9 mouse cellular contexts compared by ENCODE assay signal in the genomic region with DNA sequence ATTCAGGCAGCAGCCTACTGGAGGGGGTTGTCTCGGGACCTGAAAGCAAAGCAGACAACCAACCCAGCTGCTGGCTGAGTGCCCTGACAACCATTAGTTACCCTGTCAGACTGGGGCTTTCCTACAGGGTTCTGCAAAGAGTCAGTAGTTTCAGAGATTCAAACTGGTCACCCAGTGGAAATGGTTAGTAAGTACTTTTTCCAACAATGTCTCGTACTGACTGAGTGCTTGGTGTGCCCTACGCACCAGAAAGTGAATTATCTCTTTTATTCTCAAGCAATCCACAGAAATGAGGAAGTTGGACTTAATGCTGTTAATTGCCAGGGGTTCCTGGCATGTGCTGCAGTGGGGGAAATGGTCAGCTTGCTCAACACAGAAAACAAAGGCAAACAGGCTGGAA. TPM values are rescaled to one million over a fixed set of nuclear protein-coding genes. Genes with fewer than 3 reads are reported as not detected.
A peak's percentile ranks its signal among the peaks of the same experiment; 100 is the strongest.
DNase-seq lines count a peak whose midpoint lies in the region; ATAC-seq and TF ChIP-seq lines count a peak whose summit lies in the region.
"Had no signal": no experiment of that assay in that cellular context is flagged by ENCODE, and none has a peak within 500 bp of the region (broad histone marks: within the 10 kb centered on the region; RNA-seq: fewer than 3 reads in every experiment).

No protein-coding gene starts in this region.

- H3K36me3 ChIP-seq in kidney, adult 2 months (ENCODE audit: control insufficient read depth, insufficient read depth, low read length) = no peaks in the 10 kb centered on the region
- no peaks in the 10 kb centered on the region for H3K36me3 ChIP-seq in kidney, embryonic 15.5 days

- no peaks in the 10 kb centered on the region; the same call in 1 of the 2 replicates for H3K4me1 ChIP-seq in kidney, adult 2 months (ENCODE audit: control insufficient read depth, insufficient read depth, low read length)
- no peaks in the 10 kb centered on the region for H3K4me1 ChIP-seq in kidney, embryonic 15.5 days

- no peak overlapping the region for H3K9ac ChIP-seq in kidney, embryonic 15.5 days

- no peak for TF ChIP-seq POLR2A in kidney, adult 2 months (IDR thresholded peaks at IDR 0.05; ENCODE audit: low read depth, low read length)

- 51% methylated on average over 3 of the region's 3 CpGs for WGBS in kidney, adult 2 months
- 46% methylated on average over 3 of the region's 3 CpGs for WGBS in kidney, embryonic 15.5 days

- TF ChIP-seq CTCF in kidney, adult 2 months (conservative IDR thresholded peaks at IDR 0.05; ENCODE audit: insufficient read depth, insufficient read length, low read depth, low read length) = no peak

- no peak overlapping the region for H3K4me3 ChIP-seq in kidney, adult 2 months (ENCODE audit: insufficient read depth, low read depth, low read length)
- no peak overlapping the region for H3K4me3 ChIP-seq in kidney, embryonic 15.5 days (replicated peaks)

- no peaks in the 10 kb centered on the region for H3K9me3 ChIP-seq in kidney, embryonic 15.5 days (replicated peaks)

- no peak overlapping the region for H3K4me2 ChIP-seq in kidney, embryonic 15.5 days
- H3K4me2 ChIP-seq: liver, embryonic 11.5 days had no signal

- ATAC-seq in kidney, embryonic 15.5 days (replicated peaks; ENCODE audit: low FRiP score) = no peak
- no peak for ATAC-seq in frontal cortex, adult (ENCODE audit: low TSS enrichment)

- H3K27me3 ChIP-seq in kidney, adult 2 months (replicated peaks; ENCODE audit: control insufficient read depth, insufficient read depth, low read length) = no peaks in the 10 kb centered on the region
- H3K27me3 ChIP-seq in kidney, embryonic 15.5 days = no peaks in the 10 kb centered on the region

- peak; percentile 44 for DNase-seq in kidney, adult 2 months
- DNase-seq in 416B (ENCODE audit: low read depth) = peak; percentile 86
- peak; percentile 42 for DNase-seq in MN1 (ENCODE audit: low spot score)
- peak; percentile 68 to 72 for DNase-seq in kidney, postnatal 4 days
- no peak for DNase-seq in frontal cortex, postnatal 25 days (ENCODE audit: low spot score in 2 of 2)
- no peak for DNase-seq in layer of hippocampus, adult 9-10 months (ENCODE audit: low spot score)

- H3K27ac ChIP-seq in kidney, adult 2 months (ENCODE audit: insufficient read depth, low read depth, low read length) = no peak overlapping the region
- H3K27ac ChIP-seq in kidney, embryonic 15.5 days = no peak overlapping the region

RNA-seq across cellular contexts. Expression of a gene that starts 10.2 kb away (rescaled TPM):
- 10.5 and 14.4 TPM in 2 replicates for polyA plus RNA-seq in kidney, adult 2 months (2012; rRNA removed)
- polyA plus RNA-seq in kidney, embryonic 15.5 days (2015; fragmentation: Nextera tagmentation; extraction: Ambion mirVana) = 34.9 and 35.6 TPM in 2 replicates

RNA-seq across cellular contexts. Expression of a gene that starts 39.3 kb away (rescaled TPM):
- polyA plus RNA-seq in kidney, adult 2 months (2012; rRNA removed) = 0.23 and 0.25 TPM in 2 replicates
- 0.10 TPM in 1 of 2 replicates, not detected in the other for polyA plus RNA-seq in kidney, embryonic 15.5 days (2015; fragmentation: Nextera tagmentation; extraction: Ambion mirVana)
- polyA plus RNA-seq: liver, embryonic 11.5 days had no signal

Comparison
In these comparisons a context has a peak if more than half of its experiments do, and no peak if none do; other contexts are left out.
1. DNase-seq: peak in kidney, adult 2 months (single experiment), 416B (single experiment), MN1 (single experiment) and kidney, postnatal 4 days (2 of 2); none in frontal cortex, postnatal 25 days (0 of 2) and layer of hippocampus, adult 9-10 months (single experiment).